Mouse (Mus musculus): ENCODE results near the gene Gna13. TPM values are rescaled to one million over a fixed set of nuclear protein-coding genes. Genes with fewer than 3 reads are reported as not detected.

Gene Gna13
- total and polyA plus RNA-seq, 3 experiments = 32.2 to 57.6 (median 39.3) TPM

GRCm38 (mm10) chr11:109330706-109331393, 31.8 kb upstream of the Gna13 start:
- no peaks in the 10 kb centered on the region for H3K9me3 ChIP-seq (replicated peaks; ENCODE audit: low read length)
- no peak for DNase-seq (ENCODE audit: extremely low read depth)
- in situ Hi-C loops (cut with MboI; ENCODE audit: low pct_ligation_motif_present, low pct_unique_long_range_greater_than_20kb, low sequenced_read_pairs) (loop anchor here (5.0 kb wide), 1 partner anchor 96 kb away; the partner anchor contains the start of gene Amz2), dilution Hi-C loops (cut with MboI; ENCODE audit: extremely low pct_ligation_motif_present, extremely low pct_unique_long_range_greater_than_20kb, low sequenced_read_pairs) (no loop called here)
- no peak overlapping the region for H3K9ac ChIP-seq (ENCODE audit: insufficient read depth, low read depth)
- no peaks in the 10 kb centered on the region for H3K36me3 ChIP-seq (replicated peaks in 1 of 2; ENCODE audit: control insufficient read depth in 1 of 2, insufficient read depth in 1 of 2, low read length in 1 of 2)
- H3K4me2 ChIP-seq (ENCODE audit: insufficient read depth, low read depth, poor library complexity, severe bottlenecking) = peak overlapping the region; percentile 94
- TF ChIP-seq MEF2A (IDR thresholded peaks at IDR 0.05; ENCODE audit: borderline replicate concordance, low read depth, low read length) = no peak
- no peak for TF ChIP-seq ZMIZ1 (IDR thresholded peaks at IDR 0.05; ENCODE audit: low read depth, low read length)
- no peak for TF ChIP-seq USF2 (conservative IDR thresholded peaks at IDR 0.05; ENCODE audit: low read depth, low read length)
- no peak for TF ChIP-seq JUN (IDR thresholded peaks at IDR 0.05; ENCODE audit: insufficient read depth, low read depth, low read length)
- TF ChIP-seq ZC3H11A (IDR thresholded peaks at IDR 0.05; ENCODE audit: low read depth, low read length) = no peak
- no peak for TF ChIP-seq TCF12 (IDR thresholded peaks at IDR 0.05; ENCODE audit: low read depth, low read length)
- no peak for TF ChIP-seq SIN3A (IDR thresholded peaks at IDR 0.05; ENCODE audit: low read length)
- no peak for TF ChIP-seq NELFE (IDR thresholded peaks at IDR 0.05; ENCODE audit: low read depth, low read length)
- no peak for TF ChIP-seq CTCF (conservative IDR thresholded peaks at IDR 0.05 in 1 of 2, IDR thresholded peaks at IDR 0.05 in 1 of 2; ENCODE audit: low read depth in 2 of 2, low read length in 2 of 2)
- no peak for TF ChIP-seq BHLHE40 (IDR thresholded peaks at IDR 0.05; ENCODE audit: low read depth, low read length)
- no peak for TF ChIP-seq USF1 (IDR thresholded peaks at IDR 0.05; ENCODE audit: low read depth, low read length)
- TF ChIP-seq ZKSCAN1 (IDR thresholded peaks at IDR 0.05; ENCODE audit: borderline replicate concordance, low read depth, low read length) = no peak
- TF ChIP-seq RAD21 (IDR thresholded peaks at IDR 0.05; ENCODE audit: low read depth, low read length) = no peak
- no peak for TF ChIP-seq POLR2A (IDR thresholded peaks at IDR 0.05; ENCODE audit: low read depth, low read length)
- no peak for TF ChIP-seq PAX5 (IDR thresholded peaks at IDR 0.05; ENCODE audit: low read length)
- no peak for TF ChIP-seq JUND (conservative IDR thresholded peaks at IDR 0.05; ENCODE audit: low read depth, low read length)
- TF ChIP-seq CHD2 (IDR thresholded peaks at IDR 0.05; ENCODE audit: low read length) = no peak
- TF ChIP-seq MAZ (IDR thresholded peaks at IDR 0.05; ENCODE audit: low read depth, low read length) = no peak
- H3K4me1 ChIP-seq (ENCODE audit: control insufficient read depth in 1 of 2, insufficient read depth in 2 of 2) = peaks cover 10 to 51% of the 10 kb centered on the region in 2 experiments
- H3K4me3 ChIP-seq (replicated peaks in 1 of 3; ENCODE audit: low read depth in 2 of 3, low read length in 2 of 3, poor library complexity in 1 of 3) = no peak overlapping the region
- H3K79me2 ChIP-seq (replicated peaks; ENCODE audit: control insufficient read depth, extremely low read depth, insufficient read depth, poor library complexity, severe bottlenecking) = no peaks in the 10 kb centered on the region
- peaks cover 2% of the 10 kb centered on the region for H3K27me3 ChIP-seq (replicated peaks)
- H3K27ac ChIP-seq (ENCODE audit: insufficient read depth, low read depth) = no peak overlapping the region

- Histone ChIP-seq H3K79me2 (replicated peaks; ENCODE audit: control insufficient read depth, extremely low read depth, insufficient read depth, poor library complexity, severe bottlenecking) (no peaks in the 10 kb centered on the region), H3K9ac (ENCODE audit: insufficient read depth, low read depth) (0 out of 2 replicates have a peak overlapping the region, but pooled peaks have one; percentile 6)
- dilution Hi-C loops (cut with MboI; ENCODE audit: extremely low pct_ligation_motif_present, extremely low pct_unique_long_range_greater_than_20kb, low sequenced_read_pairs) = no loop called here
- TF ChIP-seq TCF12 (IDR thresholded peaks at IDR 0.05; ENCODE audit: low read depth, low read length) (peak; percentile 80; the same call in 1 of the 2 replicates), ZC3H11A (IDR thresholded peaks at IDR 0.05; ENCODE audit: low read depth, low read length) (peak; percentile 89), MEF2A (IDR thresholded peaks at IDR 0.05; ENCODE audit: borderline replicate concordance, low read depth, low read length) (peak; percentile 80; the same call in 1 of the 2 replicates), ETS1 (conservative IDR thresholded peaks at IDR 0.05; ENCODE audit: low read depth, low read length) (peak; percentile 67), GABPA (IDR thresholded peaks at IDR 0.05; ENCODE audit: insufficient replicate concordance, low read depth, low read length) (no peak), POLR2AphosphoS2 (IDR thresholded peaks at IDR 0.05; ENCODE audit: low read depth, low read length) (no peak), BHLHE40 (IDR thresholded peaks at IDR 0.05; ENCODE audit: low read depth, low read length) (peak; percentile 89), JUN (IDR thresholded peaks at IDR 0.05; ENCODE audit: insufficient read depth, low read depth, low read length) (no peak), USF2 (conservative IDR thresholded peaks at IDR 0.05; ENCODE audit: low read depth, low read length) (no peak), SIN3A (IDR thresholded peaks at IDR 0.05; ENCODE audit: low read length) (peak; percentile 93), JUND (conservative IDR thresholded peaks at IDR 0.05; ENCODE audit: low read depth, low read length) (peak; percentile 56; the same call in 1 of the 2 replicates), ELF1 (IDR thresholded peaks at IDR 0.05; ENCODE audit: low read depth, low read length) (peak; percentile 67), MAZ (IDR thresholded peaks at IDR 0.05; ENCODE audit: low read depth, low read length) (peak; percentile 89), UBTF (IDR thresholded peaks at IDR 0.05; ENCODE audit: low read depth, low read length) (no peak), KAT2A (IDR thresholded peaks at IDR 0.05; ENCODE audit: insufficient replicate concordance, low read length) (no peak), CHD1 (IDR thresholded peaks at IDR 0.05; ENCODE audit: low read depth, low read length) (0 out of 2 replicates have a peak, but pooled peaks have one; percentile 55), MXI1 (IDR thresholded peaks at IDR 0.05; ENCODE audit: low read depth, low read length) (peak; percentile 47), MYC (IDR thresholded peaks at IDR 0.05; ENCODE audit: low read depth, low read length) (peak; percentile 89), USF1 (IDR thresholded peaks at IDR 0.05; ENCODE audit: low read depth, low read length) (no peak), IRF4 (IDR thresholded peaks at IDR 0.05; ENCODE audit: low read depth, low read length) (peak; percentile 89), RAD21 (IDR thresholded peaks at IDR 0.05; ENCODE audit: low read depth, low read length) (peak; percentile 95), NRF1 (IDR thresholded peaks at IDR 0.05; ENCODE audit: low read depth, low read length) (no peak)
Observed at GRCm38 (mm10) chr11:109331424-109331824, 31.2 kb upstream of the Gna13 start.

More at GRCm38 (mm10) chr11:109331424-109331824, 31.2 kb upstream of the Gna13 start:
- DNase-seq (ENCODE audit: extremely low read depth) = peak; percentile 99
- peaks cover 2% of the 10 kb centered on the region for H3K27me3 ChIP-seq (replicated peaks)
- peak overlapping the region; percentile 94 for H3K4me2 ChIP-seq (ENCODE audit: insufficient read depth, low read depth, poor library complexity, severe bottlenecking)
- H3K27ac ChIP-seq (ENCODE audit: insufficient read depth, low read depth) = no peak overlapping the region
- H3K36me3 ChIP-seq (replicated peaks in 1 of 2; ENCODE audit: control insufficient read depth in 1 of 2, insufficient read depth in 1 of 2, low read length in 1 of 2) = no peaks in the 10 kb centered on the region
- in situ Hi-C loops (cut with MboI; ENCODE audit: low pct_ligation_motif_present, low pct_unique_long_range_greater_than_20kb, low sequenced_read_pairs) = loop anchor here (5.0 kb wide), 1 partner anchor 96 kb away; the partner anchor contains the start of gene Amz2
- H3K4me3 ChIP-seq (replicated peaks in 1 of 3; ENCODE audit: low read depth in 2 of 3, low read length in 2 of 3, poor library complexity in 1 of 3) = peak overlapping the region in 2 of 3 experiments; percentile 18 to 31
- no peaks in the 10 kb centered on the region for H3K9me3 ChIP-seq (replicated peaks; ENCODE audit: low read length)
- peaks cover 13 to 55% of the 10 kb centered on the region in 2 experiments for H3K4me1 ChIP-seq (ENCODE audit: control insufficient read depth in 1 of 2, insufficient read depth in 2 of 2)

Measured in CH12.LX (cell line).